Mouse (Mus musculus): ENCODE results near the gene Nxf3. TPM values are rescaled to one million over a fixed set of nuclear protein-coding genes. Genes with fewer than 3 reads are reported as not detected.

Nxf3 gene
- total RNA-seq, 1 experiment = 6.6 TPM

DNA sequence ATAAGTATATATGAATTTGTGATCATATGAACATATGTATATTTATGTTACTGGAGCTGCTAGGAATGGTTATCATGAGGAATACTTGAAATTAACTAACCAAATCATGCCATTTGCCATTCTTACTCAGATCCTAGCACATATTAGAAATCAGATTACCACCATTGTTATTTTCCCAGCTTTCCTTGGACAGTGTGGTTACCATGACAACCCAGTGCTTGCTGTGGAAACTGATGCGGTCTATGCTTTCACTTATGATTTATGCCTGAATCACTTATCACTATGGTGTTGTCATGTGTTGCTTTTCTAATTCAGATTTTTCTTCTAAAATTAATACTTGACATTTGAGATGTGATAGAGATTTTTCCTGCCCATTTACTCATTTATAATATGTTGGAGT is 54.7 kb downstream of the Nxf3 start:
- Histone ChIP-seq H3K36me3 (ENCODE audit: control insufficient read depth, insufficient read depth, low read length, poor library complexity, severe bottlenecking) (no peaks in the 10 kb centered on the region), H3K27ac (ENCODE audit: insufficient read depth, low read depth, low read length, poor library complexity, severe bottlenecking) (no peak overlapping the region), H3K4me1 (ENCODE audit: control insufficient read depth in 2 of 2, insufficient read depth in 2 of 2, low read length in 2 of 2, poor library complexity in 1 of 2) (no peaks in the 10 kb centered on the region), H3K4me3 (ENCODE audit: insufficient read depth in 1 of 2, low read depth in 1 of 2, low read length in 2 of 2, poor library complexity in 1 of 2, severe bottlenecking in 1 of 2) (no peak overlapping the region), H3K9ac (ENCODE audit: insufficient read depth, low read depth, low read length, poor library complexity, severe bottlenecking) (no peak overlapping the region), H3K9me3 (ENCODE audit: control insufficient read depth, insufficient read depth, low read depth, low read length) (no peaks in the 10 kb centered on the region)
- in situ Hi-C loops (cut with MboI; ENCODE audit: low sequenced_read_pairs in 2 of 2, unreplicated experiment in 2 of 2) = no loop called here
- no peak for TF ChIP-seq CHD2 (IDR thresholded peaks at IDR 0.05; ENCODE audit: low read depth, low read length)
- no peak for DNase-seq (ENCODE audit: low read depth, low spot score)

Other genes with a start within 250 kb of the Nxf3 start
- 11.8 and 16.3 TPM in 2 replicates for gene Gprasp2, start 246.2 kb downstream of the Nxf3 start, total RNA-seq (2012; rRNA removed)
- gene Arxes2, start 91.4 kb downstream of the Nxf3 start, total RNA-seq (2012; rRNA removed) = 54.2 and 89.3 TPM in 2 replicates
- gene Arxes1, start 51.9 kb downstream of the Nxf3 start, total RNA-seq (2012; rRNA removed) = 17.7 and 30.7 TPM in 2 replicates
- 43.2 and 54.1 TPM in 2 replicates for gene Bex2, start 17.0 kb downstream of the Nxf3 start, total RNA-seq (2012; rRNA removed)
- gene Bex4, start 53.7 kb upstream of the Nxf3 start, total RNA-seq (2012; rRNA removed) = 49.2 and 68.7 TPM in 2 replicates
- 35.5 and 76.2 TPM in 2 replicates for gene Tceal8, start 87.1 kb upstream of the Nxf3 start, total RNA-seq (2012; rRNA removed)
- gene Tceal5, start 118.6 kb upstream of the Nxf3 start, total RNA-seq (2012; rRNA removed) = 1.6 and 6.2 TPM in 2 replicates
- 1.2 and 2.8 TPM in 2 replicates for gene Tceal7, start 129.5 kb upstream of the Nxf3 start, total RNA-seq (2012; rRNA removed)
- 389 and 461 TPM in 2 replicates for gene Bex1, start 130.3 kb upstream of the Nxf3 start, total RNA-seq (2012; rRNA removed)
- gene Tceal9, start 159.8 kb upstream of the Nxf3 start, total RNA-seq (2012; rRNA removed) = 121 and 243 TPM in 2 replicates
- 358 and 629 TPM in 2 replicates for gene Bex3, start 185.0 kb upstream of the Nxf3 start, total RNA-seq (2012; rRNA removed)